Mouse (Mus musculus) adrenal gland, adult 2 months (tissue): ENCODE measurements around the gene Hoxd10. TPM values are rescaled to one million over a fixed set of nuclear protein-coding genes. Genes with fewer than 3 reads are reported as not detected.

Source experiments
- DNase-seq: peaks from one replicate; pipeline ENCODE4 v3.0.0; 2021
- polyA plus RNA-seq: library from polyadenylated mRNA; depleted of rRNA; stranded (reverse); fragments of >200 nt; gene quantifications from 2 replicates; pipeline ENCODE4 v1.2.3, GENCODE M21; 2012
- total RNA-seq, 2 experiments: library from RNA; stranded (reverse); gene quantifications; 2 replicates each; pipeline ENCODE4 v1.2.3; 2021

The Hoxd10 gene
- total and polyA plus RNA-seq, 3 experiments, result not detected

DNA sequence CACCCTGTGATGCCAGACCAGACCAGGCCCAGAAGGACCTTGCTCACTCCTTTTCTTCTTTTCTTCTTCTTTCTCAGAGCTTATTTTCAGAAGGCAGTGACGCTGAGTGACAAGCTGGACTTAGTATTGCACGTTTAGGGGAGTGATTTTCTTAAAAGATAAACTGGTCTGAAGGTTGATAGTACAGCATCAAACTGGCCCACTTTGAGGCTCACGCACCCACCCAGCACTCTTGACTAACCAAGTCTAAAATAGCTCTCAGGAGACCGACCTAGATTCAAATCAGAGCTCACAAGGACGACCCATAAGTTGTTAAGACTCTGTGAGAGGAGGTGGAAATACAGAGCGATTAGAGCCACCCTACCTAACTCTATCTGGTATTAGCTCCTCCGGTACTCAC, 25.3 kb upstream of the Hoxd10 start:
- no peak for DNase-seq

DNA sequence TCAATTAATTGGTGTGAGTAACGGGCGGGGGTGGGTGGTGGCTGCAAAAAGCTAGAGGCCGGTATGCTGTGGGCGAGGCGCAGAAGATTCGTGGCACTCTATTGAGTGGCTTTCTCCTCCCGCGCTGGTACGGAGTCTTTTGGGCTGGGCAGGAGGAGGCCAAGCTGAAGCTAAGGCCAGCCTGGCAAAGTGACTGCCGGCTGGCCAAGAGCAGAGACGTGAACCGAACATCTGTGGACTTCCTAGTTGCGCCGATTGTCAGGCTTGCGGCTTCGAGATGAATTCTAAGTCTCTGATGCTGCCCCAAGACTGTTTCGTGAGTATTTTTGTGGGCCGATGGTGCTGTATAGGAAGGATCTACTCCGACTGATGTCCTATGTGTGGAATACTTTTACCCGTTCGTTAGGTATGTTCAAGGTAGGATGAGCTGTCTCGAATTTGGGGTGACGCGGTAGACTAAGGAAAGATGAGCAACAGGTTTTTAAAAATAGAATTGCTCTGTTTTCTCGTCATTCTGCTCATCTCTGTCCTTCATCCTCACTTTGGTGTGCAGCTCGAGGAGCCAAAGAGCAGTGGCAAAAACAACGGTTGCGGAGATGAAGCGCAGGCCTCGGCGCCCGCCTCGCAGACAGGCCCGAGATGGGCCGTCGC, 24.4 kb upstream of the Hoxd10 start:
- DNase-seq, result no peak

DNA sequence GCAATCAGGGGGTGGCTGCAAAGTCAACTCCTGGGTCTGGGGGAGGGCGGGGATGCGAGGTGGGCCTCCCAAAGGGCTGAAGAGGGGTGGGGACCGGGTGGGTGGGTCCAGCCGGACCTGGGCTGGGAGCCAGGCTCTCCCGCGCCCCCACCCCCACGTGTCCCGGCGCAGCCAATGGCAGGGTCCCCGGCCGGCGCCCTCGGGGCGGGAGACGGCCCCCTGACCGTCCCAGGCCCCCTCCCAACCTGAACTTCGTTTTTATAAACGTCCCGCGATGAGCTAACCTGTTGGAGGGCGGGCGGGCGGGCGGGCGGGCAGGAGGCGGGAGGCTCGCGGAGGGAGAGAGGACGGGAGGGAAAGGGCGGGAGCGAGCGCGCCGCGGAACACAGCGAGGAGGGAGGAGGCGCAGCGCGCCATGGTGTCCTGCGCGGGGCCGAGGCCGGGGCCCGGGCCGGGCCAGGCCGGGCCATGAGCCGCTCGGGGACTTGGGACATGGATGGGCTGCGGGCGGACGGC, 23.8 kb upstream of the Hoxd10 start, which contains the start of gene Hoxd13:
Gene Hoxd13, plus strand, starts transcription at position 469 of the 516 bp plus-strand sequence.
- no peak for DNase-seq

DNA sequence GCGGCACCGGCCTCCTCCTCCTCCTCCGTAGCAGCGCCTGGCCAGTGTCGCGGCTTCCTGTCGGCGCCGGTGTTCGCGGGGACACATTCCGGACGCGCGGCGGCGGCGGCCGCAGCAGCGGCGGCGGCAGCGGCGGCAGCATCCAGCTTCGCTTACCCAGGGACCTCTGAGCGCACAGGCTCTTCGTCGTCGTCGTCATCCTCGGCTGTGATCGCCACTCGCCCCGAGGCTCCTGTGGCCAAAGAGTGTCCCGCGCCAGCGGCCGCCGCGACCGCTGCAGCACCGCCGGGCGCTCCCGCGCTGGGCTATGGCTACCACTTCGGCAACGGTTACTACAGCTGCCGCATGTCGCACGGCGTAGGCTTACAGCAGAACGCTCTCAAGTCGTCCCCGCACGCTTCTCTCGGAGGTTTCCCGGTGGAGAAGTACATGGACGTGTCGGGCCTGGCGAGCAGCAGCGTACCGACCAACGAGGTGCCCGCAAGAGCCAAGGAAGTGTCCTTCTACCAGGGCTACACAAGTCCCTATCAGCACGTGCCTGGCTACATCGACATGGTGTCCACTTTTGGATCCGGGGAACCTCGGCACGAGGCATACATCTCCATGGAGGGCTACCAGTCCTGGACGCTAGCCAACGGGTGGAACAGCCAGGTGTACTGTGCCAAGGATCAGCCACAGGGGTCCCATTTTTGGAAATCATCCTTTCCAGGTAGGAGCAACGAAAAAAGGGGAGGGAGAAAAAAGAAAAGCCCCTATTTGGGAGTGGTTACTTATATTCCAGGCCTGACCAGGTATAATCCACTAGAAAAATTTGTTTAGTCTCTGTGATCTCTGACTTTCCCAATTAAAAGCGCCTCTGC, 23.1 kb upstream of the Hoxd10 start:
- DNase-seq, result no peak

DNA sequence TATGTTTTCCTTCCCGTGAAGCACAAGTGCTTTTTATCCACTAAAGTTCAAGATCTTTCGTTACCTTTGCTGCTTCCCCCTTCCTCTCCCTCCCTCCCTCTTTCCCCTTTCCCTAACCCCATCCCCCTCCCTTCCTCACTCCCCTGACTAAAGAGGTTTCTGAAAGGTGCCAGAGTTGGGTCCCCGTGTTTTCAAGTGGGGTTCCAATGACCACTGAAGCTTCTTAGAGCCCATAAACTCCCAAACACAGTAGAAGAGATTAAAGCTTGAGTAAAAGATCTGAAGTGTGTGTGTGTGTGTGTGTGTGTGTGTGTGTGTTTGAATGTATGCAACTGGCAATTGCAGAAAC, 22.5 kb upstream of the Hoxd10 start:
- DNase-seq, result no peak

DNA sequence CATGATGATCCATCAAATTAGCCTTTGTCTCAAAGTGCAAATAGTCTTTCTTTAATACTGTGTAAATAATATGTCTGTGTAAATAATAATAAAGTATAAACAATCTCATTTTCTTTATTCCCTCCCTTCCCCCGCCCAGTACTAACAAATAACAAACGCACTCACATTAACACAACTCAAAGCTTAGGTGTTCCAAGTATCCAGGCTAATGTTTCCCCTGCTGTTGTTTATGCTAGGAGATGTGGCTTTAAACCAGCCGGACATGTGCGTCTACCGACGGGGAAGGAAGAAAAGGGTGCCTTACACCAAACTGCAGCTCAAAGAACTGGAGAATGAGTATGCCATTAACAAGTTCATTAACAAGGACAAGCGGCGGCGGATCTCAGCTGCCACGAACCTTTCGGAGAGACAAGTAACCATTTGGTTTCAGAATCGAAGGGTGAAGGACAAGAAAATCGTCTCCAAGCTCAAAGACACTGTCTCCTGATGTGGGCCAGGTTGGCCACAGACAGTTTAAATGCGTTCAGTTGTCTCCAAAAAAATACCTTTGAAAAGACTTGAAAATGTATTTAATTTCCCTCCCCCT, 22.0 kb upstream of the Hoxd10 start:
- no peak for DNase-seq

DNA sequence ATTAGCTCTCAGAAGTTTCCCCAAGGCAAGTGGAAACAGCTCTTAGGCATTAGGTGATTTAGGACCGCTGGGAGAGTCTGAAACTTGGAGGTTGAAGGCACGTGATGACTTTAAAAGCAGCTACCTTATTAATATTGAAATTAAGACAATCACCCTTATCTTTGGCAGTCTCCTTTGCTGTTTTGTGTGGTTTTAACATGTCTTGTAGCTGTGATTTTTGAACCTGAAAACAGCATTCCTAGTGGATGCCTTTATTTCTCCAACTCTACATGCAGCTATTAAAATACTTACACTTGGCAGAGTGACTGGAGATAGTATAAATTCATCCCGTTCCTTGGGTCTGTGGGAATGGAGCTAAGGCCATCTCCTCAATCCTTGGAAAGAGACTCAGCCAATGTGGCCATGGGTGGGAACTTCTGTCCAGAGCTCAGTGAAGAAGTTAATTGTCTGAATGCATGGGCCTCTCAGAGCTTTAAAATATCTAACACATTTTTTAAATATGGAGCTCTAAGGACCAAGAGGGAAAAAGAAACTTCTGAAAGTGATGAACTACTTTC, 21.0 kb upstream of the Hoxd10 start:
- DNase-seq, result no peak

DNA sequence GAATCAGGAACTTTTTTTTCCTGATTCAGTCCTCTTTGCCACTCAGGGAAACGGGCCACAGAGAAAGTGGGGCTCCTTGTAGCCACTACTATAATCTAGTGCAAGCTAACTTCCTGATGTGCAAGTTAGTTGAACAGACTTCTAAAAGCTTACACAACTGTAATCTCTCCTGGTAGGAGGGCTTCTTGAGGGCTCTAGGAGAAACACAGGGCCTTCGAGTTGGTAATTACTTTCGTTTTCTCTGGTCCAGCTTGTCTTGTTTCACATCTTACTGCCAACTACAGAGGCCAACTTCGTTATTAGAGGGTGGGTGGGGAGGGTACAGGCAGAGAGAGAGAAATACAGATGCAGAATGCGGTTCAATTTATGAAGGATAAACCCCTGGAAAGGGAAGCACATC, 19.9 kb upstream of the Hoxd10 start:
- DNase-seq, result no peak

DNA sequence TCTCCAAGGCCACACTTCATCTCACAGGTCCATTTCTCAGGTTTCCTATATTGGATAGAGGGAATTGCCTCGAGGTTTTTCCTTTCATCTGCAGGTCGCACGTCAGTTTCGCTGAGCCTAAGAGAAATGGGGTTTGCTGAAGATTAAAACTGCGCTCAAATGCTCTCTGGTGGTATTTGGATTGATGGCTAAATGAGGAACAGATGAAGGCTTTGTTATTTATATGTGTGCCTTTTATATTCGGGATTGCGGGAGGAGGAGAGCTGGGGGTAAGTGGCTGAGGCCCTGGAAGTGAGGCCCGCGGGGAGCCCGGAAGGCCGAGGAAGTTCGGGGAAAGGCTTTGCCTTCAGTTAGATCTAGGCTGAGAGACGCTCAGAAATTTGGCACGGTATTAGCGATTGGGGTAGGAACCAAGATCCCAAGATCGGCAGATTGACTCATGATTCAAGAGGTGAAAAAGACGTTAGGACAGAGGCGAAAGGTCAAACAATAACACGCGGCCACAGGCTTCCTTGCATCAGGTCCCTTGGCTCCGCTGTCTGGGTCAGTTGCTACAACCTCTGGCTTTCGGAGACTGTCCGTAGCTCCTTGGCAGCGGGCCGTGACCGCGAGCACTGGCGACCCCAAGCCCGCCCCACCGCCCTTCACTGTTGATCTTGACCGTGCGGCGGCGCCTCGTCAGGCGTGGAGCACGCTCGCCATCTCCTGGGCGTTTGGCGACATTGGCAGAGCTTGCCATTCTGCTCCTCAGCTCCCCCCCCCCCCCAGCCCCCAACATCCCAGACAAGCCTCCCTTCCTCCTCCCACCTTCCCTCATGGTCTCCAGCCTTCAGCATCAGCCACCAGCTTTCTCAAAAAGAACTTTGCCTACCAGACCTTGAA, 19.0 kb upstream of the Hoxd10 start:
- no peak for DNase-seq

DNA sequence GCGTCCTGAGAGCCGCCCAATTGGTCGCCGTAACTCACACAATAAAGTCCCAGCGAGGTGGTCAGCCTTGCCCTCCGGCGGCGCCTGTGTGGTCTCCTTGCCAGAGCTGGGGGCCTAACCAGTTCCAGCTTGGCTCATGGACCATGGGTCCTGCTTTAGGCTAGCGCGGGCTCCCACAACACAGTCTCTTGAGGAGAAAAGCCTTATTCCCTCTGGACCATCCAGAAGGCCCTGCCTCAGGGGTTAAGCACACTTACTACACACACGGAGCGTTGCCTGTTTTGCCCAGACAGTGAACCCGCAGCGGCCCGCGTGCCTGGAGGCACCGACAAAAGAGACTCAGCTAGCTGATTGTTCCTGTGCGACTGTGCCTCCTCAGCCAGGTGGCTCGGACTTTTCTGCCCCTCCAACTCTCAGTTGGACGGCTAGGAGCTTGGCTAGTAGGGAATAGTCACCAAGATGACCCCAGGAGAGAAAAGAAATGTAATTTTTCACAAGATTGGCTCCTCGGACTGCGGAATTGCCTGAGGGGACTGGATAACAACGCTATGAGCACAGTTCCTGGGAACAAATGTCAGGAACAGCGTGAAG, 17.8 kb upstream of the Hoxd10 start:
- DNase-seq, result no peak

DNA sequence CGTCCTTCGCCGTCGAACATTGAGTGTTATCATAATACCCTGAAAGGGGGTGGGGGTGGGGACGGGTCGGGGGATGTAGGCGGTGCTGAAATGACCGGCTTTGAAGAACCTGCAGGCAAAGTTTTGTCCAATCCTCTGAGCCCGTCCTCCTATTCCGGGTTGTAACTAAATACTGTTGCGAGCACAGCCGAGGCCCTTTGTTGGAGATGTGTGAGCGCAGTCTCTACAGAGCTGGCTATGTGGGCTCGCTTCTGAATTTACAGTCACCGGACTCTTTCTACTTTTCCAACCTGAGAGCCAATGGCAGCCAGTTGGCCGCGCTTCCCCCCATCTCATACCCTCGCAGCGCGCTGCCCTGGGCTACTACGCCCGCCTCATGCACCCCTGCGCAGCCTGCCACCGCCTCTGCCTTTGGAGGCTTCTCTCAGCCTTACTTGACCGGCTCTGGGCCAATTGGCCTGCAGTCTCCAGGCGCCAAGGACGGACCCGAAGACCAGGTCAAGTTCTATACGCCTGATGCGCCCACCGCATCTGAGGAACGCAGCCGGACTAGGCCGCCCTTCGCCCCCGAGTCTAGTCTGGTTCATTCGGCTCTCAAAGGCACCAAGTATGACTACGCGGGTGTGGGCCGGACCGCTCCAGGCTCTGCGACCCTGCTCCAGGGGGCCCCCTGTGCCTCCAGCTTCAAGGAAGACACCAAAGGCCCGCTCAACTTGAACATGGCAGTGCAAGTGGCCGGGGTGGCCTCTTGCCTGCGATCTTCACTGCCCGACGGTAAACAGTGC, 16.7 kb upstream of the Hoxd10 start, which contains the start of gene Hoxd12:
Gene Hoxd12, plus strand, starts transcription at position 133 of the 785 bp plus-strand sequence.
- no peak for DNase-seq

DNA sequence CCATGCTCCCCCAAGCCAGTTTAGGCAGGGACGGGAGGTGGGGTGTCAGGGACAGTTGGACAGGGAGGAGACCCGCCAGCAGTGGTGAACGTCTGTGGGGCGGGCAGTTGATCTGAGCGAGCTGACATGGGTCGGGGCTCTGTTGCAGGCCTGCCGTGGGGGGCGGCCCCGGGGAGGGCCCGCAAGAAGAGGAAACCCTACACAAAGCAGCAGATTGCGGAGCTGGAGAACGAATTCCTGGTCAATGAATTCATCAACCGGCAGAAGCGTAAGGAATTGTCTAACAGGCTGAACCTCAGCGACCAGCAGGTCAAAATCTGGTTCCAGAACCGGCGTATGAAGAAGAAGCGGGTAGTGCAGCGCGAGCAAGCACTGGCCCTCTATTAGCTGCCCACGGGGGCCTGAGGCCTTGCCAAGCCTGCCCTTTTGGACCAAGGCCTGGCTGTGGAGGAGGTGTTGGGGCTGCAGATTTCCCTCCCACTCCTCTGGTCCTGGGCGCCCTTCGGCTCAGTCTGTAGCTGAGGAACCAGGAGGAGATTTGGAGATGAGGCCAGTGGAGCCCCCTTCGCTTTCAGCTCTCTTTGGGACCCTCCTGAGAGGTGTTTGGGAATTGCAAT, 15.9 kb upstream of the Hoxd10 start:
- DNase-seq, result no peak

DNA sequence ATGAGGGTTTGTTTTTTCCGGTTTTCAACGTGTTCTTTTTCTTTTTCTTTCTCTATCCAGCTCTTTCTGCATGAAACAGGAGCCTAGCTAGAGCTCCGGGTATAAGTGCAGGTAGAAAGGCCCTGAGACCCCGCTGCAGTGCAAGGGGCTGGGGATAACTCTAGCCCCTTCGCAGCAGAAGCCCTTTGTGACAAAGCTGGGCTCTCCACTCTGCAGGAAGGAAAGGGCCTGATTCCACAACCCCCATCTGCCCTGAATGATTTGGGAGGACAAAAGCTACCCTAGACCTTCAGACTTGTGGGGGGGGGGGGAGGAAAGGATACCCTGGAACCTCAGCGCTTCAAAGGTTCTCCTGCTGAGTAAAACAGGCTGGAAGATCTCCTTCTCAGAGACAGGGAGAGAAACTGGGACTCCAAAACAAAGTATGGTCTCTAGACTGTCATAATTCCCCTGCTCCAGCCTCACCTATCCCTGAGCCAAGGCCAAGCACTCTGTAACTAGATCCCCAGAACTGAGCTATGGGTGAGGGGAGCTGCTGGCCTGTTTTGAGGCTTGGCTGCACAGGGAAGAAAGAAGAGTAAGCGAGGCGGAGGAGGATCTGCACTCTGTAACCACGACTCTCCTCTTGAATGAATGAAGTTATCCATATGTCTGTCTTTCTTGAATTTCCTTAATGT, 15.2 kb upstream of the Hoxd10 start:
- no peak for DNase-seq

DNA sequence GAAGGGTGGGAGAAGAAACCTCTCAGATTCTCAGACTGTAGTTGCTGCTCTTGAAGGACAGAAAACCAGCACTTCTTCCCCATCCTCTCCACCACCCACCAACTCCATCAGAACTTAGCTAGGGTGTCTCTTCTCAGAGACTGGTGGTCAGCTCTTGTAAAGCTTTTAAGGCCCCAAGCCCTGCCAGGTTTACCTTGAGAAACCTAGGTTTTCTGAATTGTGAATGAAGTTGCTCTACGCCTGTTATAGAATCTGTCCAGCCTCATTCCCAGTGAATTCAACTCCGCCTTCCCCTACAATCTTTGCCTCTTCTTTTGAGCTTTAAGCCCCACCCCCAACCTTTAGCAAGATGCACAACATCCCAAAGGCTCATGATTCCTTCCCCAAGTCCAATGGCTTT, 14.6 kb upstream of the Hoxd10 start:
- DNase-seq, result no peak

DNA sequence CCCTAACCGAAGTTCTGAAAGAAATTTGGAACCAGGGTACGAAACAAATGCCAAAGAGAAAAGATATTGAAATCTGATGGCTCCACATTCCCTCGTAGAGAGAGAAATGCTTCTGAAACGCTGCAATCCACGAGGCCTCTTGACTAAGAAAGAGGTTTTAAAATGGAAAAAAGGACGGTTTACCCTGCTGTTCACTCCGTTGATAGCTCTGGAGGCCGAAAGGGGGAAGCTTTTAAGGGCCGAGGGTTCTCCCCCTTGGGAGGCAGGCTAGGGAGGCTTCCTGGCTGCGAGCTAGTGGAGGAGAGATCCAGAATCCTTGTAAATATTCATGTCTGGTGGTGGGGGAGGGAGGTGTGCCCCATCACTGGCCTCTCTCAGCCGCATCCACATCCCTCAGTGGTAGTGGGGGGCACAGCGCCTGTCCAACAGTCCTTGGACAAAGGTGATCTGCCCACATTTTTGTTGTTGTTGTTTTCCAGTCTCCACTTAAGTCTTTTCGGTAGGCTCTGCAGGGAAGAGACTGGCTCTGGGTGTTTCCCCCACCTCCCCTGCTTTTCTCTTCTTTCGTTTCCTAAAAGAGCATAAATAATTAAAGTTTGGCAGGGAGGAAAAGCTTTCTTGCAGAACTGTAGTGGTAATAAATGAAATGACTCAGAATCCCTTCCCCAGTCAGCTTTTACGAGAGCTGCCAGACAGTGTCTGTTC, 12.7 kb upstream of the Hoxd10 start, which contains the start of gene Hoxd11:
Gene Hoxd11, plus strand, starts transcription at position 667 of the 705 bp plus-strand sequence.
- no peak for DNase-seq

DNA sequence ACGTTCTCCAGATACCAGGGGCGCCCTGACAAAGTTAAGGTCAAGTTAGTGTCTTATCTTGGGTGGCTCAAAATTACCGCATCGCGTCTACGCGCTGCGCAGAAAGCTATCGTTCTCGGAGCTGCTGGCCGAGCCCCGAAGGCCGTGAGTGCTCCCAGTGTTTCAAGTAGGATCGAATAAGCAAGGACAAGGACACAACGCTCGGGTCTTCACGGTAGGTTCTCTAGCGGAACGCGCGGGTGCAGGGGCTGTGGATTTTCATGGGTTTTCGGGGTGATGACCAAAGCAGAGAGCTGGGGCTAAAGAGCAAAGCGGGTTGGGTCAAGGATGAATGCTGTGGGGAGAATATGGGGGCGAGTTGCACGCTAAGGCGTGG, 12.1 kb upstream of the Hoxd10 start:
- no peak for DNase-seq

DNA sequence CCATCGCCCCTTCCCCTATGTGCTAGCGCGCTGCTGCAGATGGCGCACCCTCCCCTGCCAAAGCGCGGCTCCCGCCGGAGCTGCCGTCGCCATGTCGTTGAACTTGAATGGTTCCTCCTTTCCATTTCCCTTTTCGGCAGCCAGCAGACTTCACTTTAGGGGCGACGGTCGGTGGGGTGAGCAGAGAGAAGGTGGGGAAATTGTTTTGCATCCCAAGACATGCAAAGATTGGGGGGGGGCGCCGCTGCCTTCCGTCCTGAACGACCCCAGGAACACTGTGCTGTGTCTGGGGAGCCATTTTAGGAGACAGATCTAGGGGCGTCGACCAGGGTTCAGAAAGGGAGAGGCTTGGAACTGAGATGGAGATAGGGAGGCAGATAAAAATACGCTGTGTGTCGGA, 11.7 kb upstream of the Hoxd10 start:
- DNase-seq, result no peak

DNA sequence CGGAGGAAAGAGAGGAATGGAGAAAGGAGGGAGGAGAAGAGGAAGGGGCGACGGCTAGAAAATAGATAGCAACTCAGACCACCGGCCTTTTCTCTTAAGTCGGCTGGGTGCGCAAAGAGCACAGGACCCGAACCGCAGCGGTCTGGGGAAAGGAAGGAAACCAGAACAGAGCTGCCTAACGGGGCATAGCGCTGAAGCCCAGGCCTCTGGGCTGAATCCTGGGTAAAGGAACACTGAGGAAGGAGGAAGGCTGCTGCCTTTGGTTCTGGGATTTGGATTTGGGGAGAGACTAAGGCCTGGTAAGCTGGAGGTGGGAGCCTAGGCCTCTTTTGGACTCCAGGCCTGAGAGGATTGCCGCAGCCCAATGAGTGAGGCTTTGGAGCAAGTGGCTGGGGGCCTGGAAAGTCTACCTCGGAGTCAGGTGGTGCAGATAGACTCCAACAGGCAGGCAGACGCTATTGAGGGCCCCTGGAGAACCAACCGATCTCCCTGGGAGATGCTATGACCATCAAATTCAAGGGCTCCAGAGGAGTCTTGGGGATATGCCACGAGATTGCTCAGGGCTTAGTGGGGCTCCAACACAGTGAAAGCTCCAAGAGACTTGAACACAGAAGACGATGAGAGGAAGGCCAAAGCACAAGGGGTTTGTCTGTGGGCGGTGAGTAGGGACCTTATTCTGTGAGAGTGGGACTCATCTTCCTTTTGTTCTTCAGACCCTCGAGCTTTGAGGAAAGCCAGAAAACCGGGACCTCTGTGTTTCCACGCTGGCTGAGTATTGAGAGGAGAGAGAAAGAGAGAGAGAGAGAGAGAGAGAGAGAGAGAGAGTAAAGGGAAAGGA, 10.9 kb upstream of the Hoxd10 start:
- DNase-seq, result no peak
